Mouse (Mus musculus) lung, postnatal 0 days (tissue): ENCODE results near the gene Clec2h. TPM values are rescaled to one million over a fixed set of nuclear protein-coding genes. Genes with fewer than 3 reads are reported as not detected.

ENCODE experiments used
- ATAC-seq: fragments of 200-750 bp; cut with Nextera tagmentation; 2 replicates; pipeline ENCODE4 v1.8.0; 2017; ENCODE audit warnings: moderate library complexity
- DNase-seq: peaks from one replicate; pipeline ENCODE4 v3.0.0-alpha.2; 2016; ENCODE audit warnings: low spot score
- H3K27ac ChIP-seq: fragments of 300-500 bp; sonication (generic); 2 replicates; pipeline ENCODE4 v1.5.1; 2014; ENCODE audit warnings: antibody characterized with exemption, mild to moderate bottlenecking, low read length, mixed read lengths
- H3K27me3 ChIP-seq: fragments of 300-500 bp; sonication (generic); replicated peaks from 2 replicates; pipeline ENCODE4 v1.6.1; 2014; ENCODE audit warnings: low read length, mixed read lengths; ENCODE audit not compliant: insufficient read depth
- H3K36me3 ChIP-seq: fragments of 300-500 bp; sonication (generic); 2 replicates; pipeline ENCODE4 v1.6.1; 2014; ENCODE audit warnings: low read length, mixed read lengths; ENCODE audit not compliant: insufficient read depth
- H3K4me1 ChIP-seq: fragments of 300-500 bp; sonication (generic); 2 replicates; pipeline ENCODE4 v1.6.1; 2014; ENCODE audit warnings: antibody characterized with exemption, low read depth, low read length, mixed read lengths; ENCODE audit not compliant: insufficient read depth
- H3K4me2 ChIP-seq: fragments of 300-500 bp; sonication (generic); replicated peaks from 2 replicates; pipeline ENCODE4 v1.6.1; 2014; ENCODE audit warnings: low read depth, mild to moderate bottlenecking, low read length, moderate library complexity, mixed read lengths
- H3K4me3 ChIP-seq: fragments of 300-500 bp; sonication (generic); 2 replicates; pipeline ENCODE4 v1.5.1; 2014; ENCODE audit warnings: low read depth, low read length
- H3K9ac ChIP-seq: fragments of 300-500 bp; sonication (generic); replicated peaks from 2 replicates; pipeline ENCODE4 v1.6.1; 2014; ENCODE audit warnings: low read depth, mild to moderate bottlenecking
- H3K9me3 ChIP-seq: fragments of 300-500 bp; sonication (generic); 2 replicates; pipeline ENCODE4 v1.6.1; 2016; ENCODE audit warnings: low read length, mixed read lengths
- CTCF ChIP-seq: IDR thresholded peaks from 2 replicates; pipeline ENCODE4 v1.5.1; 2016; ENCODE audit warnings: antibody characterized with exemption, mild to moderate bottlenecking
- EP300 ChIP-seq: IDR thresholded peaks from 2 replicates; pipeline ENCODE4 v1.6.1; 2016; ENCODE audit warnings: antibody characterized with exemption, mild to moderate bottlenecking, control low read depth
- WGBS: fragments of 180-500 bp; shearing (Covaris S2); extraction: QIAGEN DNeasy Blood & Tissue Kit; methylation state at CpG from one replicate; pipeline ENCODE4 v1.1.7; 2014; 5-methylcytosine and 5-hydroxymethylcytosine counted together
- polyA plus RNA-seq: library from polyadenylated mRNA; unstranded; fragments of >200 nt; fragmentation: Nextera tagmentation; extraction: Ambion mirVana; gene quantifications from 2 replicates; pipeline ENCODE4 v1.2.1, GENCODE M21; 2015

Clec2h gene
- polyA plus RNA-seq, 1 experiment from 2014 or later, result not detected

GRCm38 (mm10) chr6:128652938-128653337 lies 9.2 kb upstream of the Clec2h start:
- Histone ChIP-seq H3K4me2 (no peak overlapping the region), H3K4me1 (no peaks in the 10 kb centered on the region), H3K4me3 (no peak overlapping the region), H3K9ac (no peak overlapping the region), H3K36me3 (no peaks in the 10 kb centered on the region), H3K27me3 (no peaks in the 10 kb centered on the region), H3K27ac (no peak overlapping the region), H3K9me3 (no peaks in the 10 kb centered on the region)
- no peak for TF ChIP-seq CTCF
- TF ChIP-seq EP300, result no peak
- 86% methylated on average over 1 of the region's 1 CpGs for WGBS
- DNase-seq (no peak), ATAC-seq (no peak)

GRCm38 (mm10) chr6:128661249-128661648 lies 936 bp upstream of the Clec2h start:
- no peak for TF ChIP-seq EP300
- no peak for TF ChIP-seq CTCF
- DNase-seq (no peak), ATAC-seq (no peak)
- Histone ChIP-seq H3K4me2 (no peak overlapping the region), H3K36me3 (no peaks in the 10 kb centered on the region), H3K27me3 (no peaks in the 10 kb centered on the region), H3K9ac (no peak overlapping the region), H3K4me1 (no peaks in the 10 kb centered on the region), H3K4me3 (no peak overlapping the region), H3K27ac (no peak overlapping the region), H3K9me3 (no peaks in the 10 kb centered on the region)
- 84% methylated on average over 1 of the region's 1 CpGs for WGBS

- 36% methylated on average over 4 of the region's 4 CpGs for WGBS
- ATAC-seq (no peak), DNase-seq (no peak)
Observed at GRCm38 (mm10) chr6:128669936-128670335, 7.8 kb downstream of the Clec2h start.

GRCm38 (mm10) chr6:128679574-128679973 lies 17.4 kb downstream of the Clec2h start:
- Histone ChIP-seq H3K36me3 (no peaks in the 10 kb centered on the region), H3K4me2 (no peak overlapping the region), H3K4me3 (no peak overlapping the region), H3K4me1 (no peaks in the 10 kb centered on the region), H3K9ac (no peak overlapping the region), H3K9me3 (no peaks in the 10 kb centered on the region), H3K27ac (no peak overlapping the region), H3K27me3 (no peaks in the 10 kb centered on the region)
- ATAC-seq (no peak), DNase-seq (no peak)
- no peak for TF ChIP-seq CTCF

More at GRCm38 (mm10) chr6:128669936-128670335, 7.8 kb downstream of the Clec2h start:
- no peak overlapping the region for H3K27ac ChIP-seq
- H3K4me3 ChIP-seq, result no peak overlapping the region
- TF ChIP-seq EP300 (no peak), CTCF (no peak)
- H3K4me2 ChIP-seq, result no peak overlapping the region
- no peaks in the 10 kb centered on the region for H3K4me1 ChIP-seq
- H3K27me3 ChIP-seq, result no peaks in the 10 kb centered on the region
- H3K9me3 ChIP-seq, result no peaks in the 10 kb centered on the region
- no peaks in the 10 kb centered on the region for H3K36me3 ChIP-seq
- no peak overlapping the region for H3K9ac ChIP-seq

GRCm38 (mm10) chr6:128701691-128702090 lies 39.5 kb downstream of the Clec2h start:
- no peak for ATAC-seq
- DNase-seq, result no peak
- Histone ChIP-seq H3K9me3 (no peaks in the 10 kb centered on the region), H3K27ac (no peak overlapping the region), H3K4me3 (no peak overlapping the region), H3K4me2 (no peak overlapping the region), H3K9ac (no peak overlapping the region), H3K4me1 (no peaks in the 10 kb centered on the region), H3K36me3 (no peaks in the 10 kb centered on the region), H3K27me3 (no peaks in the 10 kb centered on the region)
- TF ChIP-seq CTCF (no peak), EP300 (no peak)
- WGBS, result 79% methylated on average over 3 of the region's 3 CpGs

- no peaks in the 10 kb centered on the region for H3K27me3 ChIP-seq
- no peak within 1 kb of the TSS for H3K9ac ChIP-seq
- DNase-seq (no peak), ATAC-seq (no peak)
- no peak within 1 kb of the TSS for H3K4me3 ChIP-seq
- no peak for TF ChIP-seq CTCF
- TF ChIP-seq EP300, result no peak
- no peaks in the 10 kb centered on the region for H3K36me3 ChIP-seq
- no peaks in the 10 kb centered on the region for H3K4me1 ChIP-seq
- no peaks in the 10 kb centered on the region for H3K9me3 ChIP-seq
- H3K27ac ChIP-seq, result no peak within 1 kb of the TSS
- no peak within 1 kb of the TSS for H3K4me2 ChIP-seq
- WGBS, result 76% methylated on average over 4 of the region's 4 CpGs
Observed at GRCm38 (mm10) chr6:128722959-128723358, 60.8 kb downstream of the Clec2h start, which contains the start of gene Klrb1. Gene Klrb1, minus strand, starts transcription at chr6:128723059.

Other genes with a start within 250 kb of the Clec2h start
- 16.4 and 19.8 TPM in 2 replicates for gene Itfg2, start 237.5 kb upstream of the Clec2h start, polyA plus RNA-seq
- gene Fkbp4, start 223.7 kb upstream of the Clec2h start, polyA plus RNA-seq, result 156 and 165 TPM in 2 replicates
- gene Pzp, start 135.7 kb upstream of the Clec2h start, polyA plus RNA-seq, result 0.14 and 0.35 TPM in 2 replicates
- 10.1 and 10.8 TPM in 2 replicates for gene A2ml1, start 80.8 kb upstream of the Clec2h start, polyA plus RNA-seq
- gene Klrb1a, start 38.9 kb upstream of the Clec2h start, polyA plus RNA-seq, result not detected in 2 replicates
- gene Klrb1, start 60.7 kb downstream of the Clec2h start, polyA plus RNA-seq, result not detected in 2 replicates
- gene Klrb1c, start 126.8 kb downstream of the Clec2h start, polyA plus RNA-seq, result 0.41 and 0.50 TPM in 2 replicates
- 0.26 TPM in 1 of 2 replicates, not detected in the other for gene Gm44511, start 163.9 kb downstream of the Clec2h start, polyA plus RNA-seq
- gene Klrb1b, start 163.9 kb downstream of the Clec2h start, polyA plus RNA-seq, result 0.26 and 0.35 TPM in 2 replicates
- gene Clec2i, start 225.2 kb downstream of the Clec2h start, polyA plus RNA-seq, result 0.11 and 0.14 TPM in 2 replicates
- gene BC035044, start 228.7 kb downstream of the Clec2h start, polyA plus RNA-seq, result 0.58 and 1.2 TPM in 2 replicates